Mouse (Mus musculus): ENCODE data around the gene Adcyap1r1.

The Adcyap1r1 gene

DNA sequence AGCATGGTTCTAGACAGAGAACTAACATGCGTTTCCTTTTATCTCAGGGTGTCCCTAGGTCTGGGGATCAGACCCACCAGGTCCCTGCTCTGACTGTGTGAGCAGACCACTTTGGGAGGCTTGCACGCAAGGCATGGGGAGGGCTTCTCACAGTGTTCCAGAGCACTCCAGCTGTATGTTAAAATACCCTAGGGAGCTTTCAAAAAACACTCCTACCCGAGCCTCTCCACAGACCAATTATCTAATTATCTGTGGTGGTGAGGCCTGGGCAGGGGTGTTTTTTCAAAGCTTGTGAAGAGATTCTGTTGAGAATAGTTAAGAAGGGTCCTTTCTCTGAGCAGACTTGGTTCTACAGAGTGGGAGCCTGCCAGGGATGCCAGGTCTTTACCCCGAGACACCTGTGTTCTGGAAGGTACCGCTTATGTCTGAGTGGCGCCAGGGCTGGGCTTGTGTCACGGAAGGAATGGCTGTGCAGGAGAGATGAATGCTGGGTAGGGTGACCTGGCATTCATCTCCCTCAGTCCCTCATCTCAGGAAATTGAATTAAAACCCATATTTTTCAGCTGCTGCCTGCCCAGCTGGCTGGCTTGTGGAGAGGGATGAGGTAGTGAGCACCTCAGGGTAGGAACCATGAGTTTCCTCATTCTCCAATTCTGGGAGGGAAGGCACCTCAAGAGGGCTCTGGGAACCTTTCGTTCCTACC is 2.7 kb upstream of the Adcyap1r1 start:
- no peak for DNase-seq

- no peak for DNase-seq
Measured at GRCm38 (mm10) chr6:55452381-55452780, 603 bp downstream of the Adcyap1r1 start.

- no peak for DNase-seq
Measured at GRCm38 (mm10) chr6:55453548-55453947, 1.8 kb downstream of the Adcyap1r1 start.

DNA sequence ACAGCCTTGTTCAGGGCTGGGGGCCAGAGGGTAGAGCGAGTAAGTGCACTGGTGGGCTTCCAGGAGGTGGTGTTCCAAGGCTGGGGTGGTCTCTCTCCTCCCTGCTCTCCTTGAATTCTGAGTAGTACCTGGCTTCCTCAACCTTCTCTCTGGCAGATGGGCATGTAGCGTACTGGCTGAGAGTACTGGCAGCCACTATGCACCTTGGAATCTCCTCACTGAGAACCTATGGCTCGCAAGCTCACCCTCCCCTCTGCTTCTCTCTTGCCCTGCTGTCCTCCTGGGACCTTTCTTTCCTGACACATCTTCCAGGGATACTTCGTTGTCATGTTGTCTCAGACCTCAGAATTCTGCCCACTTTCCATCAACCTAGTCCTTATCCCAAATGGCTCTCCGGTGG is 3.9 kb downstream of the Adcyap1r1 start:
- DNase-seq = no peak

- no peak for DNase-seq
Measured at GRCm38 (mm10) chr6:55457727-55458126, 5.9 kb downstream of the Adcyap1r1 start.

- no peak for DNase-seq
Measured at GRCm38 (mm10) chr6:55458156-55458555, 6.4 kb downstream of the Adcyap1r1 start.

- DNase-seq = no peak
Measured at GRCm38 (mm10) chr6:55459545-55460397, 8.0 kb downstream of the Adcyap1r1 start.

DNA sequence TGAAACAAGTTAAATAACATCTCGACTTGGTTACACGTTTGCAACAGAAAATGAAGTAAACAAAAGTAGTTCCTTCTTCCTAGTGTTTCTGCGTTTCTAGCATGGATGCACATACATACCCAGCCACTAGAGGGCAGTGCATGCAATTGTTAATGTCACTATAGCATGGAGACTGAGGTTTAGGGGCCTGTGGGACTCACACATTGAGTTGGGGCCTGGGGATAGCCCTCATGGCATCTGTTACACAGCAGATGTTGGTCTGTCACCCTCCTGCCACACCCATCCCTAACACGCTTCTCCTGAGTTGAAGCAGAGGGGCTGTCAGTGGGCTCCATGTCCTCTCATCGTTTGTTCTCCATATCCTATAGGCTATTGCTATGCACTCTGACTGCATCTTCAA is 9.4 kb downstream of the Adcyap1r1 start:
- peak; percentile 14 for DNase-seq

GRCm38 (mm10) chr6:55461678-55462077 is 9.9 kb downstream of the Adcyap1r1 start:
- no peak for DNase-seq

DNA sequence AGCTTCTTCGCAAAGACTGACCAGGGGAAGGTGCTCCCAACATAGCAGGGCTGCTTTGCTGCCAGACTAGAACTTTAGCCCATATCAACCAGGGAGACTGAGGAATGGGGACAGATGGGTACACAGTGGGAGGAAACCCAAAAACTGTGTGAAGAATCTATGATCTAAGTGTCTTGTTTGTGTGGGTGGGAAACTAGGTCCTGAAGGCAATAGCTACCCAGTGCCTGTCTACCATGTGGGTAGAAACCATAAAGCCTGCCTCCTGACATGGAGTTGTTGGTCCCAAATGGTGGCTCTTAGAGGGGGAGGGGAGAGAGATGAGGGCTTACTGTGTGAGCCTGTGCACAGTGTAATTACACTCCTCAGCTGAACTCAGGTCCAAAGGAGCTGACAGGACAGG is 10.6 kb downstream of the Adcyap1r1 start:
- no peak for DNase-seq

- DNase-seq = no peak
Measured at GRCm38 (mm10) chr6:55463966-55464365, 12.2 kb downstream of the Adcyap1r1 start.

DNA sequence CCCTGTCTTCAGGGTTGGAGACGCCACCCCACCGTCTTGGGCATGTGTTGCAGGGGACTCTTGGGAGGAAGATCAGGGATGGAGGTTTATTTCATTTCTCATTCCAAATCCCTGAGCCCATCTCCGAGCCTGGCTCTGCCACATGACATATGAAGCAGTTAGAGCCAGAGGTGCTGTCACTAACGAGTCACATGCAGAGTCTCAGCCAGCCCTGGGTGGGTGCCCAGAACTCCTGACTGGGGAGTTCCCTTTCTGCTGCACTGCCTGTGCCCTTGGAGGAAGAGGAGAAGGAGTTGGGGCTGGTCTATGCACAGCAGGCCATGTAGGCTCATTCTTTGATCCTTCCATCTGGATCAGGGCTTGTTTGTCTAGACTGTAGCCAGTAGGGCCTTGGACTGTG is 13.5 kb downstream of the Adcyap1r1 start:
- DNase-seq = no peak

DNA sequence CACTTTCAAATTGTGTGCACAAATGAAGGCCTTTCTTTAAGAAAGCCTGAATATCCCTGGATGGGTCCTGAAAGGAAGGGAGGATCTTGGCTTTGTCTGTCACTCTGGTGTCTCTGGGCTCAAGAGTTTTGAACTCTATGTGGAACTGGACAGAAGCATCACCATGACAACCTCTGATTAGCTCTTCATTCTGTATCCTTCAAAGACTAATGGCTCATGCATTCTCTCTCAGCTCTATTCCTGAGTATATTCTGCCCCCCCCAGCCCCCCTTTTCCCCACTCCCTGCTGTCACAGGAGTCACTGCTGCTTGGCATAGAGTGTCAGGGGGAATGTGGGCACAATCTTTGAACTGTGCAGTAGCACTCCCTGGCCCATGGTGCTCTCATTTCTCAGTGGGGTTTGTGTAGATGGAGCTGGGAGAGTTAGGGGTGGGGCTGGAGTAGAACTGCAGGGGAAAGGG is 14.6 kb downstream of the Adcyap1r1 start:
- DNase-seq = no peak

DNA sequence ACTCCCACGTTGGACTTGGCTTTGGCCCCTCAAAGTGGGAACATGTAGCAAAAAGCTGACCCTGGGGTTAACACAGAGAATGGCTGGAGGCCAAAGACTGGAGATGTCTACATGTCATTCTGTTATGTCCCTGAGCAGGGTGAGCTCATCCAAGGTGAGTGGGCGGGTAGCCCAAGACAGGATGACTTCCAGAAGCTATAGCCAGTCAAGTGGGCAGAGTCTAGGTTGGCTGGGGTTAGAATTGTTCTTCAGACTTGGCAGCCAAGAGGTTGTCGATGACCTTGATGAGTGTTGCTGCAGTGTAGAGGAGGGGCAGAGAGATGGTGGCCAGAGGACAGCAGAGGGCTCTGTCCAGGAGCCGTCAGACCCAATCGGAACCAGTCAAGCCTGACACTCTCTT is 18.9 kb downstream of the Adcyap1r1 start:
- no peak for DNase-seq

DNA sequence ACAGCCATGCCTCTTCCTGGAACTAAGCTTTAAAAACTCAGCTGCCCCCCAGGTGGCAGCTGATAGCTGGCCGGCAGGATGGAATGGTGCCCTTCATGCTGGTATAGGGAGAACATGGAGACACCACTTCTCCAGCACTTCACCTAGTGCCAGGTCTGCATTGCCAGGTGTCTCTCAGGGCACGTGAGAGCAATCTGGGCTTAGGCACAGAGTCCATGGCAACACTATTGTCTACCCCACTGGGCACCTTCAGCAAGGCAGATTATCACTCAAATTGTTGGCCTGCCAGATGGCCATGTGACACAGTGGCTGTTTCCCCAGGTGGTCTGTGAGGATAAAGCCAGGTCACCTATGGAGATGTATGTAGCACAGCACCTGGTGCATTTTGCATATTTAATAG is 20.6 kb downstream of the Adcyap1r1 start:
- no peak for DNase-seq

DNA sequence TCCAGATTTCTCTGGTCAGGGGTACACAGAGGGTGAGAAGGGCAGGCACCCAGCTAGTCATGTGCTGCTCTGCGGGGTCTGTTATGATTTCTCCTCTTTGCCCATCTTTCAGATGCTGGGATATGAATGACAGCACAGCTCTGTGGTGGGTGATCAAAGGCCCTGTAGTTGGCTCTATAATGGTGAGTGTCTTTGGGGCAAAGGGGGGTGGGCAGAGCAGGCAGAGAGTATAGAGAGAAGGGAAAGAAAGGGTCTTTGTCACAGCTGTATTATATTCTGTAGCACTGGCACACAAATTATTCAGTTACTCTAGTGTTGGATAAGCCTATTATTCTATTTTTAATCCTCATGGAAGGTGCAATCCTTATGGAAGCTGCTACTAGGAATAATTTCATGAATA is 29.2 kb downstream of the Adcyap1r1 start:
- no peak for DNase-seq

GRCm38 (mm10) chr6:55482471-55482870 is 30.7 kb downstream of the Adcyap1r1 start:
- no peak for DNase-seq

GRCm38 (mm10) chr6:55483360-55483759 is 31.6 kb downstream of the Adcyap1r1 start:
- no peak for DNase-seq

DNA sequence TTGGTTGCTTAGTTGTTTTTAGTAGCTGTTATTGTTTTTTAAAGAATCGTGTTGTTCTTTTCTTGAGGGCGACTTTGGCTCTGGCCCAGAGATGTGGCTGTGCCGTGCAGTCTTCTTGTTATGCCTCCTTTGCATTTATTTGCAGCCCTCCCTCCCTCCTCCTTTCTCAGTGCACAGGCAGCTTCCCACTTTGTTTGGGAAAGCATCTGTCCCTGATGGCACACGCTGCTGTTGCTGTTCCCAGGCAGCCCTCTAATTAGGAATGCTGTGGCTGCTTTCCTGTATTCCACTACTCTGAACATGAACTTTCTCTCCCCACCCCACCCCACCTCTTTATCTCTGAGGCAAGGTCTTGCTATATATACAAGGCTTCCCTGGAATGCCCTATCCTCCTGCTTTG is 32.4 kb downstream of the Adcyap1r1 start:
- DNase-seq = no peak

DNA sequence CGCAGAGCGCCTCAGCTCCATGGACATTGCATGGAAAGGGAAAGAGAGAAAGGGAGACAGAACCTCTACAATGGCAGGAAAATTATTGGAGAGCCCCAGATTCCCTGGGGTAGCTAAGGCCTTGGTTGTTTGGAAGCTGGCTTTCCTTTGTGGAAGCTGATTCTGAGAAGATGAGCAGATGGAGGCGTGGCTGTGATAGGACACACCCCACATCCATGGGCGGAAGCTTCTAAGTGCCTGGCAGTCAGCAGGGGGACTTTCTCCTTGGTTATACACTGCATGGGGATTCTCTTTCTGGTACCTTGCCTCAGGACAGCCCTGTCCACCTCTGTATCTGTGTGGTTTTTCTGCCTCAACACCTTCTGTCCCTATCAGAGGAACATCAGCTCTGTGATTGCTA is 33.4 kb downstream of the Adcyap1r1 start:
- no peak for DNase-seq

DNA sequence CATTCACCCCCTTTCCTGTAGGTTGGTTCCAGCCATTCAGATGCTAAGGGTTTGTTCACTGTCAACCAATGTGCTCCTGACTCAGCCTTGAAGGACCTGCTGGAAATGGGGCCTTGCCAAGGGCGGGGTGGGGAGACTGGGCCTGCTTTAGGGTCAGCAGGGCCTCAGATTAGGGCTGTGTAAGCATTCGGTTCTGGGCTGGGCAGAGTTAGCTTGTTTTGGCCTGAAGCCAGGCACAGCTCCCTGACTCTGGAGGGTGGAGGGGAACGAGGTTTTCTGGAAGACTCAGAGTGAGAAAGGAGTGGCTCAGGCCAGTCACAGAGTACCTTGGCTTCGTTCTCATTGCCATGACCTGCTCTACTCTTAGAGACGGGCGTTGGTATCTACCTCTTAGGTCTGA is 35.9 kb downstream of the Adcyap1r1 start:
- peak; percentile 8 for DNase-seq

GRCm38 (mm10) chr6:55496201-55496600 is 44.4 kb downstream of the Adcyap1r1 start:
- DNase-seq = no peak

GRCm38 (mm10) chr6:55498753-55499152 is 47.0 kb downstream of the Adcyap1r1 start:
- DNase-seq = no peak

- DNase-seq = no peak
Measured at GRCm38 (mm10) chr6:55501061-55501460, 49.3 kb downstream of the Adcyap1r1 start.

Measured in liver (tissue).